Mouse (Mus musculus) right cerebral cortex, postnatal 36 days (tissue): ENCODE data around the gene Ubtd1.

ENCODE experiments used
- DNase-seq, 2 experiments: peaks; one replicate each; pipeline ENCODE4 v3.0.0; 2022; ENCODE audit warnings: low spot score in 2 of 2, mixed read lengths in 1 of 2

Gene Ubtd1

GRCm38 (mm10) chr19:42021681-42022541 is 40.3 kb downstream of the Ubtd1 start:
- no peak for DNase-seq

- DNase-seq = no peak
Measured at GRCm38 (mm10) chr19:42022542-42022848, 40.9 kb downstream of the Ubtd1 start.

GRCm38 (mm10) chr19:42026158-42026557 is 44.6 kb downstream of the Ubtd1 start:
- DNase-seq = peak; percentile 68 to 76

- DNase-seq = no peak
Measured at GRCm38 (mm10) chr19:42031112-42031511, 49.5 kb downstream of the Ubtd1 start.

DNA sequence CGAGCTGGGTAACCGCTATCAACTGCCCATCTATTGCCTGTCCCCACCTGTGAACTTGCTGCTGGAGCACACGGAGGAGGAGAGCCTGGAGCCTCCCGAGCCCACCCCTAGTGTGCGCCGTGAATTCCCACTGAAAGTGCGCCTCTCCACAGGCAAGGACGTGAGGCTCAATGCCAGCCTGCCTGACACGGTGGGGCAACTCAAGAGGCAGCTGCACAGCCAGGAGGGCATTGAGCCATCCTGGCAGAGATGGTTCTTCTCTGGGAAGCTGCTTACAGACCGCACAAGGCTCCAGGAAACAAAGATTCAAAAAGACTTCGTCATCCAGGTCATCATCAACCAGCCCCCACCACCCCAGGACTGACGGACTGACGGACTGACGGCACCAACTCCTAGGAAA is 52.0 kb downstream of the Ubtd1 start:
- DNase-seq = no peak

DNA sequence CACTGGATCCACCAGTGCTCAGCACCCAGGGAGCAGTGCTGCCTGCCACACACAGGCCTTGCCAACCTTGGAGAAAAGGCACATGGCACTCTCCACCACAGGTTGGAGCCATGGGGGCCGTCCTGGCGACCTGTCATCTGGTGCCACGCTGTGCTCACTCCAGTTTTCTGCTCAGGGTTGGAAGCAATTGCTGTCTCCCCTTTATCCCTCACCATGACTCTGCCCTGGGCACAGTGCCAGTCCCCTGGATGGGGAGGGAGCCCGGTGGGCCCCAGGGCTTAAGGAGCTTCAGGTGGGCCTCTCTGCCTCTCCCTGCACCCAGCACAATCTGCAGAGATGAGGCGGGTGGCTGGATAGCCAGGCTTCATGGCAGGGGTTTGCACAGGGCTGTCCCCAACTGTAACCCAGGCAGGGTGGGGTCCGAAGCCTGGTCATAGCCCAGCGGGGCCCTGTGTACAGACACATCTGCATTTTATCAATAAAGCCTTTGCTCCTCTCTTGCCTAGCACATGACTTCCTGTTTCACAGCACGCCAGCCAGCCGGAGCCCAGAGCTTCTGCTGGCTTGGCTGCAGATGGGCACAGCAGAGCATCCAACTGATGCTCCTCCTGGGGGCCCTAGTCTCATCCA is 52.7 kb downstream of the Ubtd1 start:
- no peak for DNase-seq

GRCm38 (mm10) chr19:42034881-42035455 is 53.4 kb downstream of the Ubtd1 start:
- no peak for DNase-seq

DNA sequence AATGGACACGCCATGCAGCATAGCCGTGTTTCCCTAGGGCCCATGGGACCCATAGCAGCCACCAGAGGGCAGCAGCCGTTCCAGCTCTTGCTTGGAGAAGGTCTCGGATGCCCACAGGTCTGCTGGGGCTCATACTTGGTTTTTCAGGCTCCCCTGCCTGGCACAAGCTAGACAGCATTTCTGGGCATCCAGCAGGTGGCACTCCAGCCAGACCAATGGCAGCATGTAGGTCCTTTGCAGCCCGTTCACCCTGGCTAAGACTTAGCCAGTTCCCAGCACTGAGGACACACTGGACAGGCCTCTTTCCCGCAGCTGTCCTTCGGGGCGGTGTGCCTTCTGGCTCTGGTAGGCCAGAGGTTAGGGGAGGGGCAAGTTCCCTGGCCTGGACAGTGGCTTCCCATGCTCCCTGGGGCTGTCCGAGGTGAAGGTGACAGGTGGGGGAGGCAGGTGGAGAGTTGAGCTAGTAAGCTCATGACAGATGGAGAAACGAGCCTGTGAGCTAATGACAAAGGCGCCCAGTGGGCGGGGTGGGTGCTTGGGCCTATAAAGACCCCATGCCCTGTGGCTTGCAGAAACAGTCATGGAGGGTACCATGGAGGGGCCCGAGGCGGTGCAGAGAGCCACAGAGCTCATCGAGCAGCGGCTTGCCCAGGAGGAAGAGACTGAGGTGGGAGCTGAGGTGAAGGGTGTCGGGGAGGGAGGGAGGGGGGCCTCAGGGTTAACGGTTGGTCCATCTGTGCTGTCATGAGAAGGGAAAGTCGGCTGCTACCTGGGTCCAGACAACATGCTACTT is 54.1 kb downstream of the Ubtd1 start, which contains the start of gene Ankrd2:
Gene Ankrd2, plus strand, starts transcription at position 545 of the 793 bp plus-strand sequence.
- DNase-seq = peak; percentile 64 to 65

DNA sequence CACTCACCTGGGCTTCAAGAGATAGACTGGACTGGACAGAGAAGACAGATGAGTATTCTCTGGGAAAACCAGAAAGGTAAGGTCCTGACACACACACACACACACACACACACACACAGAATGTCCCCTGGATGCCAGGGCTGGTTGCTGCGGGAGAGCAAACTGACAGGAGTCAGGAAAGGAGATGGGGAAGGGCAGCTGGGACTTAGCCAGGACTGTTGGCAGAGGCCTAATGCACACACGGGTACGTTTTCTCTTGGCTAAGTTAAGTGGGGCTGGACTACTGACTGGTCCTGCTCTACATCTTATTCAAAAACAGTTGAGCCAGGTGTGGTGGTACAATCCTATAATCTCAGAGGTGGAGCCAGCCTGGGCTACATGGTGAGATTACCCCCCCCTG is 54.8 kb downstream of the Ubtd1 start:
- DNase-seq = no peak

- DNase-seq = no peak
Measured at GRCm38 (mm10) chr19:42037167-42037702, 55.7 kb downstream of the Ubtd1 start.

- DNase-seq = no peak
Measured at GRCm38 (mm10) chr19:42038310-42038709, 56.7 kb downstream of the Ubtd1 start.

DNA sequence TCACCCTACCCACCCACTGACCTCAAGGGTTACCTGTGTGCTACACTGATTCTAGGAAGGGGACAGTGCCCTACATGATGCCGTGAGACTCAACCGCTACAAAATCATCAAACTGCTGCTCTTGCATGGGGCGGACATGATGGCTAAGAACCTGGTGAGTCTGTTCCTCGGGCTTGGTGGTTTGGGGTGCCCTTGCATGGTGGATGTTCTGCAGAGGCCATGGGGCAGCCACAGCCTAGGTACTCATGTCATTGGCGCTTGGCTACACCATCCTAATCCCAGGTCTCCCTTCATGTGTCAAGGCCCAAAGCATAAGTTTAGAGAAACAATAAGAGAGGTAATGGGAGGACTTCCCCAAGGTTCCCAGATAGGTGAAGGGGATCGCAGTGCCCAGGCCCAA is 62.4 kb downstream of the Ubtd1 start:
- DNase-seq = no peak

DNA sequence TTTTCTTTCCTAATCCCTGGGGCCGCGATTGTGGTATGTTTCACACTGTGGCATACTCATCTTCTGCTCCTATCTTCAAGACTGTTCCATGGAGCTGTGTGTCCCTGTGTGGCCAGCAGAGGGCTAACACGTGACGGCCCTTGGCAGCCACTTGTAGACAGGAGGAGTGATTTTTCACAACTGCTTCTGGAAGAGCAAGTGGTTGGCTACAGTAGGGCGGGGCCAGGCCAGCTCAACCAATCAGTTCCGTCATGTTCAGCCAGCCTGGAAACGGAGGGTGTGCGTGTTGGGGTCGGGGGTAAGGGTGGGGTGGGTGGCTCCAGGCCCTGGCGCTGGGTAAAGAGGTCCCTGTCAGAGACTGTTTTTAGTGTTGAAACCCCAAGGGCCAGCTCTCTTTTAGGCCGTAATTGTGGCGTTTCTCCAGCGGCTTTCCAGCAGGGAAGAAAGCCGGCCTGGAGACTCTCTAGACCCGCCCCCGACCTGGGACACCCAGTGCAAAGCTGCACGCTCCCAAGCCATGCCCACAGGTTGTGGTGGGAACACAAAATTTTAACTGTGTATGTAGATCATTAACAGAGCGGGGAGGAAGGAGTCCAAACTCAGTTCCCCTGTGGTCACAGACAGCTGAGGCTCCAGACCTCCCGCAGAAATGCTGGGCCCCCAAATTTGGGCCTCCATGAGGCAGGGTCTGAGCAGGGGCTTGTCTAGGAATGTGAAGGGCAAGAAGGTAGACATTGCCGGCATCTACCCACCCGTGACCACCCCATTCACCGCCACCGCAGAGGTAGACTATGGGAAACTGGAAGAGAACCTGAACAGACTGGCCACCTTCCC is 63.9 kb downstream of the Ubtd1 start, which contains the start of gene Hoga1:
Gene Hoga1, plus strand, starts transcription at position 342 of the 834 bp plus-strand sequence.
- DNase-seq = peak in 1 of 2 experiments; percentile 23

- DNase-seq = no peak
Measured at GRCm38 (mm10) chr19:42050251-42050650, 68.7 kb downstream of the Ubtd1 start.

- no peak for DNase-seq
Measured at GRCm38 (mm10) chr19:42051351-42051750, 69.8 kb downstream of the Ubtd1 start.

DNA sequence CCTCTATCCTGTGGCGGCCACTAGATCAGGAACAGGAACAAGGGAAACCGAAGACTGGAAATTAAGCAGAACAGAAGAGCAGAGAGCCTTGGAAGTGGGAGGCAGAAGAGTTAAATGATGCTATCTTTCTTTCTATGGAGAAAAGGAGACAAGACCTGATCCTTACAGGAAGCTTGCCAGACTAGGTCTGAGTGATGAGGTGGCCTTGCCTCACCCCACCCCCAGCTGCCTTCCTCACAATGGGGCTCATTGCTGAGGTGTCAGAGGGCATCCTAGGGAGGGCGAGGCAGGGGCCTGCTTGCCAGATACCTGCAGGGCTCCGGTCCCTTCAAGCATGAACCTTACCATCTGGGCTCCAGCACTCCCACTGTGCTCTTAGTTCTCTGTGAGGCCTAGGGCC is 70.4 kb downstream of the Ubtd1 start, which contains the start of gene 4933411K16Rik:
Gene 4933411K16Rik, plus strand, starts transcription at position 301 of the 400 bp plus-strand sequence.
- no peak for DNase-seq

DNA sequence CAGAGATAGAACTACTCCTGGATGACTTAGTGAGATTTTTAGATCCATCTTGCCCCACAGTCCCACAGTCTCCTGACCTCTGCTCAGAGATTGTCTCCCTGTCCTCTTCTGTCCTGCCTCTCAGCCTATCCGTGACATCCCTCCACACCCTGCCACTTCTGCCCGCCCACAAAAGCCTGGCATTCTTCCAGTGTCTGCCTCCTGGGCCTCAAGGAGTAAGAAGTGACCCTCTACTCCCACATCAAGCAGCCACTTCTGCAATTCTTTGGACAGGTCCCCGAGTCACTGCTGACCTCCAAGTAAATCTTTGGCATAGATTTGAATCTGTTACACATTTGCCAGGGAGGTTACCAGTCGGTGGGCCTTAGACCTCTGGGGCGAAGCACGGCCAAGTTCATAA is 72.7 kb downstream of the Ubtd1 start:
- DNase-seq = no peak

DNA sequence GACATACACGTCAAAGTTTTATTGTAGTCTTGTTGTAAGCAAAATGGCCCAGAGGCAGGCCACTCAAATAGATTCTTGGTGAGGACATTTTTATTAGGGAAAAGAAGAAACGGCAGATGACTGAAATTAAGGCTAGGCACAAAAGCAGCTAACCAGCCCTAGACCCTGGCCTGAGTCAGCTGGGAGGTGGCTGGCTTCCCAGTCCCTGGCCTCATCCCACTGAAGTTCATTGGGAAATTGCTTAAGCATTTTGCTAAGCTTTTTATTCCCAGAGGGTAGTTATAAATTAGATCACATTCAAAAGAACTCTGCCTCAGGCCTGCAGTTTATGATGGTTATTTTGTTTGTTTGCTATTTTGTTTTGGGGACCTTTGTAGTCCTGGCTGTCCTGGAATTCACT is 74.3 kb downstream of the Ubtd1 start:
- DNase-seq = no peak

- no peak for DNase-seq
Measured at GRCm38 (mm10) chr19:42056719-42057409, 75.3 kb downstream of the Ubtd1 start.

DNA sequence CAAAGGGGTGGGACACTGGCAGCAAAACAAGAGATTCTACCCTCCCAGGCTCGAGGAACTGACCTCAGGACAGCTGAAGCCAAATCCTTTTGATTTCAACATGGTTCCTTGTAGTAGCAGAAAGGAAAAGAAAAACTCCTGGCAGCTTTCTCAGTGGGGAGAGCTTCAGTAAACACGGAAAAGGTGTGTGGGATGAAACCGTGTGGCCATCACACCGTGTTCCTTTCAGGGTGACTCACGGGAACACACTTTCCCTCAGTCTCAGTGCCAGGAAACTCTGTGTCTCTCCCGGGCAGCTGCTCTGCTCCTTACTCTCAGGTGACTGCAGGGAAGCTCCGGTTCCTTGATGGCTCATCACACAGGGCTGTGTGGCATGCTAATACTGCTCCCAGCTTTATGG is 76.9 kb downstream of the Ubtd1 start:
- DNase-seq = no peak
